Mouse (Mus musculus) hindbrain, postnatal 0 days (tissue): ENCODE results near the gene Bmpr1b. TPM values are rescaled to one million over a fixed set of nuclear protein-coding genes. Genes with fewer than 3 reads are reported as not detected.

Experiments used
- ATAC-seq: fragments of 200-750 bp; cut with Nextera tagmentation; 2 replicates; pipeline ENCODE4 v1.8.0; 2017; ENCODE audit warnings: mild to moderate bottlenecking, moderate TSS enrichment, moderate library complexity
- DNase-seq: peaks from one replicate; pipeline ENCODE4 v3.0.0-alpha.2; 2015; ENCODE audit warnings: low spot score
- H3K27ac ChIP-seq: fragments of 300-500 bp; sonication (generic); 2 replicates; pipeline ENCODE4 v1.5.1; 2014; ENCODE audit warnings: mild to moderate bottlenecking
- H3K27me3 ChIP-seq: fragments of 300-500 bp; sonication (generic); 2 replicates; pipeline ENCODE4 v1.6.1; 2014; ENCODE audit warnings: low read length, mixed read lengths; ENCODE audit not compliant: insufficient read depth
- H3K36me3 ChIP-seq: fragments of 300-500 bp; sonication (generic); 2 replicates; pipeline ENCODE4 v1.6.1; 2014; ENCODE audit warnings: low read length, mixed read lengths; ENCODE audit not compliant: insufficient read depth
- H3K4me1 ChIP-seq: fragments of 300-500 bp; sonication (generic); 2 replicates; pipeline ENCODE4 v1.6.1; 2014; ENCODE audit warnings: antibody characterized with exemption, low read length, mixed read lengths; ENCODE audit not compliant: insufficient read depth
- H3K4me2 ChIP-seq: fragments of 300-500 bp; sonication (generic); 2 replicates; pipeline ENCODE4 v1.6.1; 2014; ENCODE audit warnings: low read depth, mild to moderate bottlenecking, low read length, moderate library complexity, mixed read lengths
- H3K4me3 ChIP-seq: fragments of 300-500 bp; sonication (generic); 2 replicates; pipeline ENCODE4 v1.5.1; 2014; ENCODE audit warnings: low read length
- H3K9ac ChIP-seq: fragments of 300-500 bp; sonication (generic); replicated peaks from 2 replicates; pipeline ENCODE4 v1.6.1; 2014; ENCODE audit warnings: mild to moderate bottlenecking, low read length, moderate library complexity, mixed read lengths
- H3K9me3 ChIP-seq: fragments of 300-500 bp; sonication (generic); 2 replicates; pipeline ENCODE4 v1.6.1; 2016; ENCODE audit warnings: low read length, mixed read lengths
- CTCF ChIP-seq: IDR thresholded peaks from 2 replicates; pipeline ENCODE4 v1.5.1; 2016; ENCODE audit warnings: antibody characterized with exemption, control low read depth, low read depth
- WGBS: fragments of 180-500 bp; shearing (Covaris S2); extraction: QIAGEN DNeasy Blood & Tissue Kit; methylation state at CpG from one replicate; pipeline ENCODE4 v1.1.7; 2014; 5-methylcytosine and 5-hydroxymethylcytosine counted together
- polyA plus RNA-seq: library from polyadenylated mRNA; unstranded; fragments of >200 nt; fragmentation: Nextera tagmentation; extraction: Ambion mirVana; gene quantifications from 2 replicates; pipeline ENCODE4 v1.2.1, GENCODE M21; 2015
- total RNA-seq: library from RNA; depleted of rRNA; stranded (reverse); fragments of >200 nt; gene quantifications from 2 replicates; pipeline ENCODE4 v1.2.3, GENCODE M21; 2014

Gene Bmpr1b
- total and polyA plus RNA-seq, 2 experiments from 2014 or later: 4.6 to 9.7 TPM

GRCm38 (mm10) chr3:141921161-141921560, 248.1 kb downstream of the Bmpr1b start:
- Histone ChIP-seq H3K4me3 (no peak overlapping the region), H3K36me3 (no peaks in the 10 kb centered on the region), H3K9ac (no peak overlapping the region), H3K4me1 (no peaks in the 10 kb centered on the region; the same call in 1 of the 2 replicates), H3K9me3 (no peaks in the 10 kb centered on the region), H3K27me3 (no peaks in the 10 kb centered on the region), H3K27ac (no peak overlapping the region), H3K4me2 (no peak overlapping the region)
- DNase-seq: no peak
- no peak for TF ChIP-seq CTCF
- no peak for ATAC-seq
- 45% methylated on average over 4 of the region's 4 CpGs for WGBS

- TF ChIP-seq CTCF: no peak
- Histone ChIP-seq H3K27me3 (no peaks in the 10 kb centered on the region), H3K4me1 (no peaks in the 10 kb centered on the region; the same call in 1 of the 2 replicates), H3K9ac (no peak overlapping the region), H3K36me3 (no peaks in the 10 kb centered on the region), H3K4me2 (no peak overlapping the region), H3K9me3 (no peaks in the 10 kb centered on the region), H3K27ac (no peak overlapping the region), H3K4me3 (no peak overlapping the region)
- 46% methylated on average over 3 of the region's 3 CpGs for WGBS
- DNase-seq (no peak), ATAC-seq (no peak)
Observed at GRCm38 (mm10) chr3:141919661-141920060, 249.6 kb downstream of the Bmpr1b start.

GRCm38 (mm10) chr3:141917166-141917565, 252.1 kb downstream of the Bmpr1b start:
- Histone ChIP-seq H3K9ac (no peak overlapping the region), H3K36me3 (no peaks in the 10 kb centered on the region), H3K4me2 (no peak overlapping the region), H3K27me3 (no peaks in the 10 kb centered on the region), H3K4me1 (no peaks in the 10 kb centered on the region; the same call in 1 of the 2 replicates), H3K27ac (no peak overlapping the region), H3K4me3 (no peak overlapping the region), H3K9me3 (no peaks in the 10 kb centered on the region)
- WGBS: 80% methylated on average over 4 of the region's 4 CpGs
- ATAC-seq: no peak
- no peak for TF ChIP-seq CTCF
- DNase-seq: no peak

- H3K4me2 ChIP-seq: no peak overlapping the region
- H3K4me3 ChIP-seq: no peak overlapping the region
- H3K4me1 ChIP-seq: no peaks in the 10 kb centered on the region; the same call in 1 of the 2 replicates
- 80% methylated on average over 3 of the region's 3 CpGs for WGBS
- H3K27ac ChIP-seq: no peak overlapping the region
- TF ChIP-seq CTCF: no peak
- no peak for DNase-seq
- no peaks in the 10 kb centered on the region for H3K27me3 ChIP-seq
- no peak for ATAC-seq
- no peaks in the 10 kb centered on the region for H3K36me3 ChIP-seq
- H3K9ac ChIP-seq: no peak overlapping the region
- no peaks in the 10 kb centered on the region for H3K9me3 ChIP-seq
Observed at GRCm38 (mm10) chr3:141915995-141916394, 253.2 kb downstream of the Bmpr1b start.

- Histone ChIP-seq H3K9ac (no peak overlapping the region), H3K27ac (no peak overlapping the region), H3K36me3 (no peaks in the 10 kb centered on the region), H3K4me1 (no peaks in the 10 kb centered on the region), H3K4me3 (no peak overlapping the region), H3K9me3 (no peaks in the 10 kb centered on the region), H3K4me2 (no peak overlapping the region), H3K27me3 (no peaks in the 10 kb centered on the region)
- no peak for ATAC-seq
- no peak for TF ChIP-seq CTCF
- WGBS: 74% methylated on average over 3 of the region's 3 CpGs
- DNase-seq: no peak
Observed at GRCm38 (mm10) chr3:141914588-141914987, 254.6 kb downstream of the Bmpr1b start.

- Histone ChIP-seq H3K9ac (no peak overlapping the region), H3K4me1 (no peaks in the 10 kb centered on the region), H3K4me3 (no peak overlapping the region), H3K9me3 (no peaks in the 10 kb centered on the region), H3K36me3 (no peaks in the 10 kb centered on the region), H3K27ac (no peak overlapping the region), H3K4me2 (no peak overlapping the region), H3K27me3 (no peaks in the 10 kb centered on the region)
- no peak for DNase-seq
- 94% methylated on average over 2 of the region's 2 CpGs for whole genome bisulfite sequencing
- TF ChIP-seq CTCF: no peak
- ATAC-seq: no peak
Observed at GRCm38 (mm10) chr3:141909136-141909535, 260.1 kb downstream of the Bmpr1b start.

GRCm38 (mm10) chr3:141905903-141906623, 263.2 kb downstream of the Bmpr1b start:
- 51% methylated on average over 6 of the region's 6 CpGs for WGBS
- TF ChIP-seq CTCF: no peak
- H3K27me3 ChIP-seq: no peaks in the 10 kb centered on the region
- H3K9me3 ChIP-seq: no peaks in the 10 kb centered on the region
- no peak overlapping the region for H3K4me3 ChIP-seq
- no peak for ATAC-seq
- H3K4me1 ChIP-seq: no peaks in the 10 kb centered on the region
- H3K27ac ChIP-seq: no peak overlapping the region
- H3K36me3 ChIP-seq: no peaks in the 10 kb centered on the region
- no peak for DNase-seq
- no peak overlapping the region for H3K9ac ChIP-seq
- H3K4me2 ChIP-seq: no peak overlapping the region
